Mouse (Mus musculus) ES-CJ7 (cell line): ENCODE measurements at regions not wholly inside any gene's neighbourhood (a gene's known extent, or its start where the extent isn't known, plus 50 kb on each side); places are given as distances from the start of the nearest gene placed in this dataset.

Experiments
- DNase-seq: peaks from one replicate; pipeline ENCODE4 v3.0.0; 2011; ENCODE audit warnings: low read depth, low spot score

GRCm38 (mm10) chr13:31240546-31240945, 266.5 kb downstream of the Gm5447 start:
- no peak for DNase-seq

DNA sequence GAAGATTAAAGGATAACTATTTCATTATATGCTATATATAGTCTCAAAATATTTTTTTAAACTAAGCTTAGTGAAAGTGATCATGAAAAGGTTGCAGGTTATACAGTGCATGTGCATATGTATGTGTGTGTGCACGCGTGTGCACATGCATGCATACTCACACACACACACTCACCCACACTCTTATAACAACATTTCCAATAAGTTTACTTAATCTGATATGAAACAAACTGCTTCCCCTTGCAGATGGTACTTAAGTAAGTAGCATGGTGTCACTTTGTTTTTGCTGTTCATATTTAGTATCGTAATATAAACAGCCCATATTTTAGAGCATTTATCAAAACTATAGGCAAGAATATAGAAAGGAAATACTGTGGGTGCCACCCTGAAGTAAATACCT, 275.0 kb downstream of the Gm5447 start:
- no peak for DNase-seq

DNA sequence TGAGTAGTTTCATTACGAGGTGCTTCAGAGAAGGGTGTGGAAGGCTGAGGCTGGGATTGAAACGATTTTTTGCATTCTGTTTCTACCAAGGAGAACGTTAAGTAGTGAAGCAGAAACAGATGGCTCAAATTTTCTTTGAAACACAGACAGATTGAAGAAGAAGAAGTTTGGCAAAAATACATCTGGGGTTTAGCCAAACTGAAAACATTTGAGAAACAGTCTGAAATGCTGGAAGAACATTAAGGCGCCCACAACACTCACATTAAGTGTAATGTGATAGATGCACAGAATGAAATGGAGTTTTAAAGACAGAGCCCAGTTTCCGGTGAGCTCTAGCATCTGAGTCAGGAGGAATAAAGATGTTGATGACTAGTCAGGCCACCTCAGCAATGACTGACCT, 275.5 kb downstream of the Gm5447 start:
- DNase-seq = no peak

GRCm38 (mm10) chr13:31254016-31254415, 280.0 kb downstream of the Gm5447 start:
- DNase-seq = no peak

DNA sequence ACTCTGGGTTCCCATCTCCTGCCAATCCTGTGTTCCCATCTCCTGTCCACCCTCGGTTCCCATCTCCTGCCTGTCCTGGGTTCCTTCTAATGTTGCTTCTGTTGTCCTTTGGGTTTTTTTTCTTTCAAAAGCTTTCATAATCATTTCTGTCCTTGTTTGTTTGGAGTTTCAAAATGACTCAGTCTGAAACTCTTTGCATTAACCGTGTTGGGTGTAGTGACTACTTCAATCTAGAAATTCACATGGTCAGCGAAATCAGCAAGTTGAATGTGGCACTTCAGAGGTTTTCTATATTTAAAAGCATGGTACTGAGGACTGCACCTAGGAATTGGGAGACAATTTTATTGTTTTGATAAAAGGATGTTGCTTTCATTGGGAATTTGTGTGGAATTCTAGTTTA, 280.7 kb downstream of the Gm5447 start:
- DNase-seq = no peak

- DNase-seq = no peak
Measured at GRCm38 (mm10) chr13:31255506-31255905, 281.5 kb downstream of the Gm5447 start.

- no peak for DNase-seq
Measured at GRCm38 (mm10) chr13:31267865-31268264, 288.1 kb upstream of the Foxq1 start.

DNA sequence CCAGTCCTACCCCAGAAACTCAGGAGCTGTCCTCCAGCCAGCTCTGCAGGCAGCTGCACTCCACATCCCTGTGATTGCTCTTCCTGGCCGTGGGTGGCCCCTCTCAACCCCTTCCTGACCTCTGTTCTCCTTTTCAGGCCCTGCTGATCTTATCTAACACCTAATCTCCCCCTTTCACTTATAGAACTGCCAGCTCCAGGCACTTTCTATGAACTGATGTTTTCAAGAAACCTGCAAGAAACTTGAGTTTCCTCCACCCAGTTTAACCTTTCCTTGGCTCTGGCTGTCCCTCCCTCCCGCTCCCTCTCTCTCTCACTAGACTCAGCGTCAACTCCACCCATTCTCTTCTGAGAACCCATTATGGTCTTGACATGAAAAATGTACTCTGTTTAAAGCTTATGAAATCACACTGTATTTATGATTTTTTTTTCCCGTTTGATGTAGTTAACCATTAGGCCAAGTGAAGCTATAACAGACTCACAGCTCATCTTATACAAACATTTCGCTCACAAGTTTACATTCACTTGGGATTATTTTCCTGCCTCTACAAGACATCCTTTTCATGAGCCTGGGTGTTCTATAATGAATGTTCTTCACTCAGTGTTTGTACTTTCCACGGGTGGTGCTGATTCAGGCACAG, 279.8 kb upstream of the Foxq1 start:
- no peak for DNase-seq

DNA sequence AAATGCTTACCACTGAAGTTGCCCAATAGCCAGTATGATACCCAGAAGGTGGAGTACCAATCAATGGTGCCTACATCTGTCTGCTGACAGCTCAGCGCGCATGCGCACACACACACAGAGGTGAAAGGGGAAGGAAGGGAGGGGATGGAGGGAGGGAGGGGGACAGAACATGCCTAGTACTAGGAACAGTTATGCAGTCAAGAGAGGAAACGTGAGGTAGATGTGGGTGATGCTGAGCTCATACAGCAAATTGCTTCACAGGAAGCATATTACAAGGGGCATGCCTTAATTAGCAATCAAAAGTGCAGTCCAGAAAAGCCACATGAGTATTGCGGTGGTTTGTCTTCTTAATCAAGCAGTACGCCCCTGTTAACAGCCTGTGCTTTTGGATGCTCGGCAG, 265.3 kb upstream of the Foxq1 start:
- no peak for DNase-seq

DNA sequence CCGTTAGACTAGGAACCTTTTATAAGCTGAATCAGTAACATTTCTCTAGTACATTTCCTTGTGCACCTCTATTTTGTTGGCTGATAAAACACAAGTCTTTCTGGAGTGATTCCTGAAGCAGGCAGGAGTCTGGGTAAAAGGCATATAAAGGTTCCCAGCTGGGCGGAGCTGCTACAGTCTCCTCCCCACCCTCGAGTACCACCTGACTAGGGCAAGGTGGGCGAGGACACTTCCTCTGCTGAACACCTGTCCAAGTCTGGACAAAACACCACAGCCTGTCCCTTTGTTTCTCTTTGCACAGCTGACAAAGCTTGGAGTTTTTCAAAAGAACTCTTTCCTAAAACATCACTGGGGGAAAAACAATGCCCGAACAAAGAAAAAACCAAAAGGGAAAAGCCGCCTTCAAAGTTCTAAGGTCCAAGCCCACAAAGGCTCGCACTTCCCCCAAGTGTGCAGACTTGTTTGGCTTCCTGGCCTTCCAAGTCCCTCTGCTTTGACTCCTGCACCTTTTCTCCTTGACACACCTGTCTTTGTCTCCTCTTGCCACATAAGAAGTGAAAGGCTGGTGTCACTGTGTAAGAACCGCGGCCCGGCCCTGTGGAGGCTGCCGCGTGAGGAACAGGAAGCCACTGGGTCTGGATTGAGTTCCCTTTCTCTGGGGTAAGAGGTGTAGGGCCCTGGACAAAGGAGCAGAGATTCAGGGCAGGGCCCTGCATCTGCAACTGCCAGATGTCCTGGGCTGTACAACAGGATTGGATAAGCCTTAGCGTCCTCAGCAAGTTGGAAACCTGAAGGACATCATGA, 263.1 kb upstream of the Foxq1 start:
- peak; percentile 9 for DNase-seq

DNA sequence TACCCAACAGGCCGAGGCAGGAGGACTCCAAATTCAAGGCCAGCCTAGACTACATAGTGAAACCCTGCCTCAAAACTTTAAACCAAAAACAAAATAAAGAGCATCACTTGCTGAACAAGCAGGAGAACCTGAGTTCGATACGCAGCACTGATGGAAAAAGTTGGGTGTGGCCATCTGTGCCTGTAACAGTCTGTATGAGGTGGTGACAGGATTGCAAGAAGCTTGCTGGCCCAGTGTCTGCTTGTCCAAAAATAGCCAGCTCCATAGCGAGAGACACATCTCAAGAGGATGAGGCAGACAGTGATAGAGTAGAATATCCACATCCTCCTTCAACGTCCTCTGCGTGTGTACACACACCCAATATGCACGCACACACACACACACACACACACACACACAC, 261.9 kb upstream of the Foxq1 start:
- no peak for DNase-seq

- no peak for DNase-seq
Measured at GRCm38 (mm10) chr13:31303194-31303593, 252.7 kb upstream of the Foxq1 start.

- no peak for DNase-seq
Measured at GRCm38 (mm10) chr13:31304286-31304865, 251.6 kb upstream of the Foxq1 start.

DNA sequence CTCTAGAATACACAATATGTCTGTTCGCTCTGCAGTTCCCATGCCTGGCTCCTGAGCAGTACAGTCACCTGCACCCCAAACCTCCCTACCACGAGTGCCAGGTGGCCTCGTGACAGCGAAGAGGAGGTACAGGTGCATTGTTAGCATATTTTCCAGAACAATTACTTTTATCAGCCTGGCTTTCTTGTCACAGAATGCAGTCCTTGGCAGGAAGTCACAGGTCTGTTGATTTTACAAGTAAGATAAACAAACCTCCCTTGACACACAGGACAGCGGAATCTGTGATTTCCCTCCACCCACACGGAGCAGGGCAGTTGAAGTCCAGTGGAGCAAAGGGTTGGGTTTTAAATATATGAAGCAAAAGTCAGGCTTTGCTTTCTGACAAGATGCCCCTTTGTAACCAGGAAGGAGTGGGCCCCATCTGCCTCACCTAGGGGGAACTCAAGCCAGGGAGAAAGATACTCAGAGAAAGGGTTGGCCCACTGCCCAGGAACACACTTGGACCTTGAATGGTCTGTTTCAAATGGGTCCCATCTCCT, 246.8 kb upstream of the Foxq1 start:
- no peak for DNase-seq

- DNase-seq = no peak
Measured at GRCm38 (mm10) chr13:31312772-31313171, 243.2 kb upstream of the Foxq1 start.

GRCm38 (mm10) chr13:31313821-31314220, 242.1 kb upstream of the Foxq1 start:
- DNase-seq = no peak

- no peak for DNase-seq
Measured at GRCm38 (mm10) chr13:31317066-31317465, 238.9 kb upstream of the Foxq1 start.

DNA sequence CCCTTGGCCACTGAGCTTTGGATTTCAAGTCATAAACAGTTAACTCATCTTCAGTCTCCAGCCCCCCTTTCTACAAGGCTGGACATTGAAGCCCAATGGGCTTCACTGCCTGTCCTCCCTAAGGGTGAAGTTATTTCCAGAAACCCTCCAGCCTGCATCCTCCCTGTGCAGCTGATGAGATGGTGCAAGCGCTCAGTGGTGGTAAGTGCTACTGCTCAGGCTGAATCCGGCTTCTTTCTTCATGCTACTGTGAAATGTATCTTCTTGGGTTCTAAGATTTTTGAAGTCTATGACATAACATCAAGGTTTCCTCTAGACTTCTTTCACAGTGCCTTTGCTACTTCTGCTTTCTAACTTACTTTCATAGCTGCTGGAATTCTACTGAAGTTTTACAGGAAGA, 237.9 kb upstream of the Foxq1 start:
- DNase-seq = no peak

GRCm38 (mm10) chr13:31321411-31321810, 234.5 kb upstream of the Foxq1 start:
- peak; percentile 23 for DNase-seq

GRCm38 (mm10) chr13:31326269-31326851, 229.6 kb upstream of the Foxq1 start:
- no peak for DNase-seq

DNA sequence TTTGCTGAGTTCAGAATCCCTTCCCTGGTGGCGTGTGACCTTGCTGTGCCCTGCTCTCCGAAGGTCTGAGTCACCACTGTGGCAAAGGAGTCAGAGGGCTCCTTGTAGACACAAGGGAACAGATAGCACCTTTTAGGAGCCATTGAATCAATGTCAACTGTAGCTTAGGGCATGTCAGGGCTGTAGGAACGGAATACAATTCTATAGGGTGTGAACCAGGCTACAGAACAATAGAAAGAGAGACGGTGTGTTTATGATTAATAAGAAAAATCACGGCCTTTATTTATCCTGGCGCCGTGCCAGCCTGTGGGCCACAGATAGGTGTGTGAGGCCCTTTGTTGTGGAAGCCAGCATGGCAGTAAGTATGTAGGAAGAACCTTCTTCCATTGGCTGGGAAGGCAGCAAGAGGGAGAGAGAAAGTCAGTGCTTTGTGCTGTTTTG, 228.4 kb upstream of the Foxq1 start:
- no peak for DNase-seq

GRCm38 (mm10) chr13:31328756-31329155, 227.2 kb upstream of the Foxq1 start:
- DNase-seq = no peak
